Mouse (Mus musculus) embryonic facial prominence, embryonic 12.5 days (tissue): Measurements from ENCODE around the gene Gemin4. TPM values are rescaled to one million over a fixed set of nuclear protein-coding genes. Genes with fewer than 3 reads are reported as not detected.

ENCODE experiments used
- ATAC-seq: fragments of 200-750 bp; cut with Nextera tagmentation; 2 replicates; pipeline ENCODE4 v1.8.0; 2017; ENCODE audit not compliant: insufficient number of reproducible peaks, insufficient read depth, low FRiP score, low TSS enrichment
- H3K27ac ChIP-seq: fragments of 300-500 bp; sonication (generic); 2 replicates; pipeline ENCODE4 v1.5.1; 2016; ENCODE audit warnings: mild to moderate bottlenecking
- H3K27me3 ChIP-seq: fragments of 300-500 bp; sonication (generic); 2 replicates; pipeline ENCODE4 v1.6.1; 2016; ENCODE audit warnings: mild to moderate bottlenecking, moderate library complexity
- H3K36me3 ChIP-seq: fragments of 300-500 bp; sonication (generic); 2 replicates; pipeline ENCODE4 v1.6.1; 2016; ENCODE audit warnings: mild to moderate bottlenecking
- H3K4me1 ChIP-seq: fragments of 300-500 bp; sonication (generic); 2 replicates; pipeline ENCODE4 v1.6.1; 2016
- H3K4me2 ChIP-seq: fragments of 300-500 bp; sonication (generic); replicated peaks from 2 replicates; pipeline ENCODE4 v1.6.1; 2016; ENCODE audit warnings: mild to moderate bottlenecking, moderate library complexity
- H3K4me3 ChIP-seq: fragments of 300-500 bp; sonication (generic); 2 replicates; pipeline ENCODE4 v1.5.1; 2016; ENCODE audit warnings: mild to moderate bottlenecking
- H3K9ac ChIP-seq: fragments of 300-500 bp; sonication (generic); 2 replicates; pipeline ENCODE4 v1.6.1; 2016; ENCODE audit warnings: mild to moderate bottlenecking, moderate library complexity
- H3K9me3 ChIP-seq: fragments of 300-500 bp; sonication (generic); 2 replicates; pipeline ENCODE4 v1.6.1; 2016; ENCODE audit warnings: mild to moderate bottlenecking, moderate library complexity
- WGBS: fragments of 180-500 bp; shearing (Covaris S2); methylation state at CpG from one replicate; pipeline ENCODE4 v1.1.7; 2016; 5-methylcytosine and 5-hydroxymethylcytosine counted together
- polyA plus RNA-seq: library from polyadenylated mRNA; unstranded; fragments of >200 nt; fragmentation: Nextera tagmentation; extraction: Ambion mirVana; gene quantifications from 2 replicates; pipeline ENCODE4 v1.2.1, GENCODE M21; 2016

The Gemin4 gene
- polyA plus RNA-seq: 34.5 TPM in 2 replicates

DNA sequence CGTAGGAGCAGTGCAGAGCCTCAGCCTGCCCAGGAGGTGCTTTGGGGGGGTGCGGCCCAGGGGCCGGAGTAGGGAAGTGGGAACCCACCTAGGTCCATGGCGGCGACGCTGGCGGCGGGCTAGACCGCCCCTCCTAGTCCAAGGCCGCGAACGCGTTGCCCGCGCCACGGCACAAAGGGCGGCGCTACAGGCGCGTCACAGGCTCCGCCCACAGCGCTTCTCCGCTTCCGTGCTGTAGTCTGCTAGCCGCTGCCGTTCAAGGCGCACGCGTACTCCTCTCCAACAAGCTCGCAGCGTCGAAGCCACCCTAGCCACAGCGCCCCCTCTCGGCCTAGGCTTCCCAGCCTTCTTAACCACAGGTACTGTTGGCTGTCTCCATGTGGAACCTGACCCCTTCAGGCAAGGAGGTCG is at the start of gene Gemin4, which contains the start of gene Dbil5:
TSS of gene Gemin4 (minus strand) at position 275 of the 411 bp plus-strand sequence.
TSS of gene Dbil5 (plus strand) at position 219 of the 411 bp plus-strand sequence.
- no peaks in the 10 kb centered on the region for H3K9me3 ChIP-seq

GRCm38 (mm10) chr11:76262611-76263351 is 45.3 kb upstream of the Gemin4 start:
- H3K4me3 ChIP-seq: no peak overlapping the region
- no peak for ATAC-seq
- peaks cover 33% of the 10 kb centered on the region for H3K36me3 ChIP-seq
- peaks cover 28% of the 10 kb centered on the region for H3K4me1 ChIP-seq
- H3K27ac ChIP-seq: no peak overlapping the region
- H3K4me2 ChIP-seq: peak overlapping the region; percentile 1
- H3K27me3 ChIP-seq: no peaks in the 10 kb centered on the region
- 9% methylated on average over 19 of the region's 19 CpGs for WGBS
- no peaks in the 10 kb centered on the region for H3K9me3 ChIP-seq
- no peak overlapping the region for H3K9ac ChIP-seq

More for the DNA sequence above, at the start of gene Gemin4, which contains the start of gene Dbil5:
- Histone ChIP-seq H3K4me3 (peak within 1 kb of the TSS; percentile 78), H3K4me2 (peak within 1 kb of the TSS; percentile 53), H3K27me3 (no peaks in the 10 kb centered on the region), H3K4me1 (no peaks in the 10 kb centered on the region; the same call in 1 of the 2 replicates), H3K9ac (peak within 1 kb of the TSS; percentile 90), H3K36me3 (peaks cover 41% of the 10 kb centered on the region), H3K27ac (peak within 1 kb of the TSS; percentile 95)
- peak; percentile 96 for ATAC-seq
- WGBS: under 1% methylated on average over 35 of the region's 35 CpGs

DNA sequence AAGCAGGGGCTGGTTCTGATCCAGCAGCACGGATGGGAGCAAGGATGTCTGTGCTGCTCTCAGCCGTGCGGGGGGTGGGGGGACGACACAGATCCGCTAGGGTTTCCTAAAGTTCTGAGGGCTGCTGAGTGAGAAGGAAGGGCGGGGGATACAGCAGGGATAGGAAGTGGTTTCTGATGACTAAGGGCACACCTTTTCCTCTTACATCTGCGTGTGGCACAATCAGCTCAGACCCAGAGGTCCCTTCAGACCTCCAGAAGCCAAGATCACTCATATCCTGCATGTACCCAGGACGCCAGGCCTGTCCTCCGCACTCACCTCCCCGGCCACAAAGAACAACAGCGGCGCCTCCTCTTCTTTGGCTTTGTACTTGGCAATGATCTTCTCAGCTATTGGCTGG is 43.8 kb upstream of the Gemin4 start:
- WGBS: 77% methylated on average over 12 of the region's 12 CpGs
- Histone ChIP-seq H3K36me3 (peaks cover 36% of the 10 kb centered on the region), H3K9me3 (no peaks in the 10 kb centered on the region), H3K27me3 (no peaks in the 10 kb centered on the region), H3K4me3 (no peak overlapping the region), H3K9ac (no peak overlapping the region), H3K4me1 (peaks cover 31% of the 10 kb centered on the region), H3K27ac (no peak overlapping the region), H3K4me2 (no peak overlapping the region)
- no peak for ATAC-seq

- Histone ChIP-seq H3K4me2 (no peak overlapping the region), H3K36me3 (peaks cover 36% of the 10 kb centered on the region), H3K4me1 (peaks cover 39% of the 10 kb centered on the region), H3K9me3 (no peaks in the 10 kb centered on the region), H3K27ac (no peak overlapping the region), H3K9ac (0 out of 2 replicates have a peak overlapping the region, but pooled peaks have one; percentile 24), H3K27me3 (no peaks in the 10 kb centered on the region), H3K4me3 (no peak overlapping the region)
- 58% methylated on average over 10 of the region's 10 CpGs for WGBS
- no peak for ATAC-seq
Observed at GRCm38 (mm10) chr11:76260208-76261050, 43.0 kb upstream of the Gemin4 start.

DNA sequence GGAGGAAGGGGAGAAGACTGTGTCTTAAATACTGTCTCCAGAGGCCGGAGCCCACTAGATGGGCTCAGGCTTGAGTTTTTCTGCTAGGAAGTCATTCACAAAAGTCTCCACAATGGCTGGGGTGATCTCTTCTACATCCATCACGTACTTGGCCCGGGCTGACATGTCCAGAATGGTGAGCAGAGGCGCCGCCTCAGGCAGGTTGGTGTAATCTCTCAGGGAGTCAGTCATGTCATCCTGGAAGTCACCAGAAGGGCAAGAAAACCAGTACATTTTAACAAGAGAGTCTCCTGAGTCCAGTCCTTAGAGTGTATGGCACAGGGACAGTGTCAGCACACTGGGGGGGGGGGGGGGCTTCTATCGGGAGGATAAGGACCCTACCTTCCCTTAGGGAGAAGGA is 41.0 kb upstream of the Gemin4 start:
- 81% methylated on average over 6 of the region's 6 CpGs for WGBS
- Histone ChIP-seq H3K27me3 (no peaks in the 10 kb centered on the region), H3K27ac (no peak overlapping the region), H3K36me3 (peaks cover 33% of the 10 kb centered on the region), H3K4me2 (no peak overlapping the region), H3K4me1 (peaks cover 43% of the 10 kb centered on the region), H3K9me3 (no peaks in the 10 kb centered on the region), H3K9ac (no peak overlapping the region), H3K4me3 (no peak overlapping the region)
- ATAC-seq: no peak

GRCm38 (mm10) chr11:76257386-76257785 is 39.9 kb upstream of the Gemin4 start:
- 79% methylated on average over 4 of the region's 4 CpGs for WGBS
- peaks cover 35% of the 10 kb centered on the region for H3K4me1 ChIP-seq

DNA sequence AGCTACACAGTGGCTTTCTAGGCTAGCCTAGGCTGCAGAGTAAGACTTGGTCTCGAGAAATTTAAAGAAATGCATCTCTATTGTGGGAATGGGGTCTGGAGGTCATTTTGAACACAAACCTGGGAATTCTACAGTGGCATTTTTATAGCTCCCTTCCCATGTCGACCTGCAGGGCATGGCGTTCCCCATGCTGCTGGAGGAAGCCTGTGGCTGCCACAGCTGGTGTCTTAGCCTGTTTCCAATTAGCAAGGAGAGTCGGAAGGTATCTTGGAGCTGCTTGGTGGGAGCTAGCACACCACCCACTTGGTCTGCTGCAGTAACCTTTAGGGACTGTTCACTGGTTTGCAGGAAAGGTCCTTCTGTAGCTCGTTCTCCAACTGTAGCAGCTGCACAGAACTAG is 38.7 kb upstream of the Gemin4 start:
- H3K9me3 ChIP-seq: no peaks in the 10 kb centered on the region
- H3K27ac ChIP-seq: peak overlapping the region; percentile 24
- H3K4me1 ChIP-seq: peaks cover 35% of the 10 kb centered on the region
- no peak overlapping the region for H3K4me3 ChIP-seq
- H3K36me3 ChIP-seq: peaks cover 30% of the 10 kb centered on the region
- no peak overlapping the region for H3K9ac ChIP-seq
- no peak overlapping the region for H3K4me2 ChIP-seq
- ATAC-seq: 0 out of 2 replicates have a peak, but pooled peaks have one; percentile 13
- H3K27me3 ChIP-seq: no peaks in the 10 kb centered on the region
- WGBS: 13% methylated on average over 5 of the region's 5 CpGs

More at GRCm38 (mm10) chr11:76257386-76257785, 39.9 kb upstream of the Gemin4 start:
- Histone ChIP-seq H3K9ac (no peak overlapping the region), H3K36me3 (peaks cover 30% of the 10 kb centered on the region), H3K27me3 (no peaks in the 10 kb centered on the region), H3K4me3 (no peak overlapping the region), H3K9me3 (no peaks in the 10 kb centered on the region), H3K4me2 (no peak overlapping the region), H3K27ac (no peak overlapping the region)
- no peak for ATAC-seq

DNA sequence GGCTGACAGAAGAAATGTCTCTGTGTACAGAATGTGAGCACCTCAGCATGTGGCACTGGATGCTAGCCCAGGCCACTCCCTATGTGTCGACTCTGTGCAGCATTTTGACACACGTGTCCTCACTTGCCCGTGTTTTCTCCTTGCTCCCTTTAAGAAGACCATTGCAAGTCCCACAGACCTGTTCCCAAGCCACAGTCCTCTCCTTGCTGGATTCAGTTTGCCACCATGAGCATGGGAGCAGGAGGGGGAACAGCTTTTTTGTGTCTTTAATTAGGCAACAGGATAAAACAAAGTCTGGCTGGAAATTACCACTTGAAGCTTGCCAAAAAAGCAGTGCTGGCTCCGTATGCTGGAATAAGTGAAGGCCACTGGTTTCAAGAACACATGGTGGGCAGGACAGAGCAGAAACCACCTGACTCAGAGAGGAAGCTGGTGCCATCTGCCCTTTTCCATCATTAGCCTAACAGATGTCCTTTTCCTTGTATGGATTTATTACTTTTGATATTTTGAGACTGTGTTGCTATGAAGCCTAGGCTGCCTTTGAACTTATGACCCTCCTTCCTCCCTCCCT is 38.1 kb upstream of the Gemin4 start:
- ATAC-seq: 0 out of 2 replicates have a peak, but pooled peaks have one; percentile 2
- peaks cover 31% of the 10 kb centered on the region for H3K4me1 ChIP-seq
- H3K9me3 ChIP-seq: no peaks in the 10 kb centered on the region
- no peak overlapping the region for H3K4me3 ChIP-seq
- peak overlapping the region; percentile 31; the same call in 1 of the 2 replicates for H3K27ac ChIP-seq
- H3K27me3 ChIP-seq: no peaks in the 10 kb centered on the region
- H3K36me3 ChIP-seq: peaks cover 30% of the 10 kb centered on the region
- 57% methylated on average over 4 of the region's 4 CpGs for WGBS
- H3K4me2 ChIP-seq: no peak overlapping the region
- no peak overlapping the region for H3K9ac ChIP-seq

- 81% methylated on average over 4 of the region's 4 CpGs for WGBS
- no peaks in the 10 kb centered on the region for H3K27me3 ChIP-seq
- no peaks in the 10 kb centered on the region for H3K9me3 ChIP-seq
- peaks cover 29% of the 10 kb centered on the region for H3K4me1 ChIP-seq
- H3K9ac ChIP-seq: no peak overlapping the region
- 0 out of 2 replicates have a peak overlapping the region, but pooled peaks have one; percentile 55 for H3K27ac ChIP-seq
- peaks cover 37% of the 10 kb centered on the region for H3K36me3 ChIP-seq
- no peak for ATAC-seq
- H3K4me2 ChIP-seq: no peak overlapping the region
- no peak overlapping the region for H3K4me3 ChIP-seq
Observed at GRCm38 (mm10) chr11:76253918-76254264, 36.4 kb upstream of the Gemin4 start.

DNA sequence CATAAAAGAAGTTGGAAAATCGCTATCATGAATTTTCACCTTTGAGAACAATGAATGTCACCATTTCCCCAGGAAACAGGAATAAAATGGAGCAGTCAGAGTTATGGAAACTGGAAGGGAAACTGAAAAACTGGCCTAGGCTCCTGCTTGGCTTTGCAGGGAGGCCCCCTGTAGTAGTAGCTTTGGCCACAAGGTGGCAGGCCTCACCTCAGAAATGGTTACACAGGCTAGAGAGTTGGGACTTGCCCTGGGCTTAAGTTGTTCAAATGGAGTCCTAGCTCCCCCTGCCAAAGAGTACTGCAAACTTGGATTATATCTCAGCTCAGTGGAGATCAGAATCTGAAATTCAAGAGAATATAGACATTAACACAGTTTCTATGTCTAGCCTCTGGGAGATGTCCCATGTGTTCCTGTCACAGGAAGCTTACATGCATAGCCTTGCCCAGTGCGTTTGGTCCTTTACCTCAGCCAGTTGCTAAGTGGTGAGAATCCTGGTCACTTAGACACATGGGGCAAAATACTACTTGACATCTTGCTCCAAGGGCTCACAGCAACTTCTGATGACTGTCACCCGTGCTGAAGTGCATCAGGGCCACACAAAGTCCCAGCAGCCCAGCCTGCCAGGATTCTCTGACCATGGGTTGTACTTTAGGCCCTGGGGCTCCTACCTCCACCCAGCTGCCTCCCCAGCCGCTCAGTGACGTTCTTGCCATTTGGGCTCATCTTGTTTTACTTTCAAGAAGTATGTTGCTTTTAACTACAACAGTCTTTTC is 35.9 kb upstream of the Gemin4 start:
- Histone ChIP-seq H3K36me3 (peaks cover 37% of the 10 kb centered on the region), H3K9ac (no peak overlapping the region), H3K9me3 (no peaks in the 10 kb centered on the region), H3K27ac (peak overlapping the region; percentile 55; the same call in 1 of the 2 replicates), H3K4me1 (peaks cover 29% of the 10 kb centered on the region), H3K4me2 (no peak overlapping the region), H3K4me3 (no peak overlapping the region), H3K27me3 (no peaks in the 10 kb centered on the region)
- 0 out of 2 replicates have a peak, but pooled peaks have one; percentile 65 for ATAC-seq
- 44% methylated on average over 5 of the region's 5 CpGs for WGBS

DNA sequence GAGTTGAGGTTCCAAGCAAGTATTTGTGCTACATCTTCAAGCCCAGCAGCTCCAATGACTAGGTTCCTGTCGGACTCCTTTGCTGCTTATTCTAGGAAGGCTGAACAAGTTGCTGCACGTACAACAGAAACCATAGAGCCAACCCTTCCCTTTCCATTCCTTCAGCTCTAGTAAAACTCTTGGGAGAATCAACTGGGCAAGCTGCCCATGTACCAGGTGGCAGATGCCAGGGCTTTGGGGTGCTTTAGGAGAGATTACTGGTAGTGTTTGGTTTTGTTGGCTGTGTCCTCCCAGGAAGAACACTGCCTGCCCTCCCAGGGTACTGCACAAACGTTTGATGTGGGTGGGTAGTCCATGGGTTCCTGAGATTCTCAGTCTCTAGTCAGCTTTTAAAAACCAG is 34.6 kb upstream of the Gemin4 start:
- Histone ChIP-seq H3K9me3 (no peaks in the 10 kb centered on the region), H3K36me3 (peaks cover 30% of the 10 kb centered on the region), H3K4me3 (no peak overlapping the region), H3K4me2 (no peak overlapping the region), H3K4me1 (peaks cover 27% of the 10 kb centered on the region), H3K27me3 (no peaks in the 10 kb centered on the region), H3K27ac (no peak overlapping the region), H3K9ac (no peak overlapping the region)
- WGBS: 58% methylated on average over 3 of the region's 3 CpGs
- no peak for ATAC-seq
